In genomic region chr9:107984754-107985055, GRCm38 (mm10) we compare ENCODE assay signal across 11 mouse cellular contexts. TPM values are rescaled to one million over a fixed set of nuclear protein-coding genes. Genes with fewer than 3 reads are reported as not detected.
DNase-seq lines count a peak whose midpoint lies in the region; ATAC-seq lines count a peak whose summit lies in the region.
"Had no signal": no experiment of that assay in that cellular context is flagged by ENCODE, and none has a peak within 500 bp of the region (broad histone marks: within the 10 kb centered on the region; RNA-seq: fewer than 3 reads in every experiment).

No protein-coding gene starts in this region.

- intact Hi-C loops in gastrocnemius, postnatal 36 days (cut with DNase I) = no loop called here
- intact Hi-C loops in left cerebral cortex, postnatal 14 days (cut with DNase I) = no loop called here

- H3K4me1 ChIP-seq in heart, embryonic 11.5 days (ENCODE audit: control insufficient read depth, insufficient read depth, low read length) = peaks cover 60% of the 10 kb centered on the region
- H3K4me1 ChIP-seq in brown adipose tissue, adult 24 weeks (ENCODE audit: control insufficient read depth, insufficient read depth, insufficient read length, low read length) = peaks cover 18% of the 10 kb centered on the region
- H3K4me1 ChIP-seq in hindbrain, embryonic 11.5 days (replicated peaks; ENCODE audit: control insufficient read depth, insufficient read depth, low read length) = peaks cover 2% of the 10 kb centered on the region; the same call in 1 of the 2 replicates
- H3K4me1 ChIP-seq in midbrain, embryonic 11.5 days (ENCODE audit: control insufficient read depth, insufficient read depth, low read length) = peaks cover 6% of the 10 kb centered on the region

- peaks cover 4% of the 10 kb centered on the region; the same call in 1 of the 2 replicates for H3K36me3 ChIP-seq in heart, embryonic 11.5 days (ENCODE audit: control insufficient read depth, insufficient read depth, low read length)
- no peaks in the 10 kb centered on the region for H3K36me3 ChIP-seq in hindbrain, embryonic 11.5 days (ENCODE audit: control insufficient read depth, insufficient read depth, low read length)
- H3K36me3 ChIP-seq in midbrain, embryonic 11.5 days (ENCODE audit: control insufficient read depth, insufficient read depth, low read length) = no peaks in the 10 kb centered on the region

- no peaks in the 10 kb centered on the region for H3K27me3 ChIP-seq in heart, embryonic 11.5 days (ENCODE audit: control insufficient read depth, insufficient read depth, low read length)
- peaks cover 7% of the 10 kb centered on the region for H3K27me3 ChIP-seq in hindbrain, embryonic 11.5 days (ENCODE audit: control insufficient read depth, insufficient read depth, low read length)
- H3K27me3 ChIP-seq in midbrain, embryonic 11.5 days (ENCODE audit: control insufficient read depth, insufficient read depth, low read length) = peaks cover 10% of the 10 kb centered on the region

- peak overlapping the region; percentile 59 for H3K4me3 ChIP-seq in heart, embryonic 11.5 days (ENCODE audit: low read depth, low read length)
- H3K4me3 ChIP-seq in brown adipose tissue, adult 24 weeks (ENCODE audit: insufficient read depth, low read depth, low read length) = peak overlapping the region; percentile 93
- H3K4me3 ChIP-seq in hindbrain, embryonic 11.5 days (ENCODE audit: low read depth, low read length) = peak overlapping the region; percentile 64
- peak overlapping the region; percentile 60 for H3K4me3 ChIP-seq in midbrain, embryonic 11.5 days (ENCODE audit: low read depth, low read length)

- H3K9me3 ChIP-seq in heart, embryonic 11.5 days (replicated peaks; ENCODE audit: control insufficient read depth, low read length) = no peaks in the 10 kb centered on the region
- H3K9me3 ChIP-seq in hindbrain, embryonic 11.5 days (ENCODE audit: control insufficient read depth, low read length) = no peaks in the 10 kb centered on the region
- H3K9me3 ChIP-seq in midbrain, embryonic 11.5 days (ENCODE audit: control insufficient read depth, low read length) = no peaks in the 10 kb centered on the region

- WGBS in heart, embryonic 11.5 days (ENCODE audit: insufficient replicate concordance) = 40% methylated on average over 9 of the region's 9 CpGs
- WGBS in hindbrain, embryonic 11.5 days = 50% methylated on average over 9 of the region's 9 CpGs
- WGBS in midbrain, embryonic 11.5 days = 63% methylated on average over 9 of the region's 9 CpGs

- peak overlapping the region; percentile 100 for H3K27ac ChIP-seq in heart, embryonic 11.5 days (ENCODE audit: low read depth, low read length)
- peak overlapping the region; percentile 100 for H3K27ac ChIP-seq in brown adipose tissue, adult 24 weeks (replicated peaks; ENCODE audit: low read depth, low read length)
- peak overlapping the region; percentile 62; the same call in 1 of the 2 replicates for H3K27ac ChIP-seq in hindbrain, embryonic 11.5 days (ENCODE audit: low read depth, low read length)
- no peak overlapping the region for H3K27ac ChIP-seq in midbrain, embryonic 11.5 days (ENCODE audit: low read depth, low read length)

- peak overlapping the region; percentile 86 for H3K9ac ChIP-seq in heart, embryonic 11.5 days (ENCODE audit: low read depth, low read length)
- no peak overlapping the region; the same call in 1 of the 2 replicates for H3K9ac ChIP-seq in hindbrain, embryonic 11.5 days (ENCODE audit: low read depth, low read length)
- H3K9ac ChIP-seq in midbrain, embryonic 11.5 days (ENCODE audit: low read length) = peak overlapping the region; percentile 60

- no peak for ATAC-seq in heart, embryonic 11.5 days (replicated peaks; ENCODE audit: insufficient number of reproducible peaks, low FRiP score, low TSS enrichment)
- ATAC-seq in hindbrain, embryonic 11.5 days (ENCODE audit: low FRiP score) = no peak
- no peak for ATAC-seq in midbrain, embryonic 11.5 days (ENCODE audit: low FRiP score)

- H3K4me2 ChIP-seq in heart, embryonic 11.5 days = peak overlapping the region; percentile 67
- H3K4me2 ChIP-seq in hindbrain, embryonic 11.5 days (replicated peaks; ENCODE audit: low read depth, low read length) = peak overlapping the region; percentile 89
- peak overlapping the region; percentile 88 for H3K4me2 ChIP-seq in midbrain, embryonic 11.5 days

- no peak for DNase-seq in heart, postnatal 4 days
- no peak for DNase-seq in hindbrain, embryonic 11.5 days (ENCODE audit: low spot score)
- DNase-seq in midbrain, embryonic 11.5 days (ENCODE audit: low spot score, missing footprints) = no peak
- no peak for DNase-seq in cerebellum, postnatal 14 days
- no peak for DNase-seq in gastrocnemius, postnatal 36 days
- no peak for DNase-seq in left cerebral cortex, postnatal 14 days (ENCODE audit: low spot score in 2 of 2)

RNA-seq across cellular contexts. Expression of gene Inka1, which starts 1.0 kb away (rescaled TPM):
- polyA plus RNA-seq in heart, embryonic 11.5 days (2014; fragmentation: Nextera tagmentation; extraction: Ambion mirVana) = 66.6 and 66.8 TPM in 2 replicates
- total RNA-seq in heart, postnatal 4 days (2021) = 10 to 100 TPM; 24.8 to 27.7 TPM
- 5.1 and 5.5 TPM in 2 replicates for polyA plus RNA-seq in brown adipose tissue, adult 24 weeks (2012; ENCODE audit: insufficient read depth, insufficient read length, missing spikeins)
- polyA plus RNA-seq in hindbrain, embryonic 11.5 days (2014; fragmentation: Nextera tagmentation; extraction: Ambion mirVana) = 56.4 and 61.9 TPM in 2 replicates
- polyA plus RNA-seq in midbrain, embryonic 11.5 days (2014; fragmentation: Nextera tagmentation; extraction: Ambion mirVana) = 20.7 and 25.3 TPM in 2 replicates
- 1 to 10 TPM; 1.6 to 2.8 TPM for total RNA-seq in gastrocnemius, postnatal 36 days (2021)
- total RNA-seq in left cerebral cortex, postnatal 14 days (2021) = 1 to 10 TPM; 2.7 to 3.1 TPM

RNA-seq across cellular contexts. Expression of gene Gm20661, which starts 1.8 kb away (rescaled TPM):
- 3.2 and 4.0 TPM in 2 replicates for polyA plus RNA-seq in heart, embryonic 11.5 days (2014; fragmentation: Nextera tagmentation; extraction: Ambion mirVana)
- 1 to 10 TPM in 1 of 2 experiments, under 1 TPM in 1; 0.72 to 1.2 TPM for total RNA-seq in heart, postnatal 4 days (2021)
- polyA plus RNA-seq in brown adipose tissue, adult 24 weeks (2012; ENCODE audit: insufficient read depth, insufficient read length, missing spikeins) = not detected in 2 replicates
- 1.8 and 1.9 TPM in 2 replicates for polyA plus RNA-seq in hindbrain, embryonic 11.5 days (2014; fragmentation: Nextera tagmentation; extraction: Ambion mirVana)
- polyA plus RNA-seq in midbrain, embryonic 11.5 days (2014; fragmentation: Nextera tagmentation; extraction: Ambion mirVana) = 0.74 and 1.2 TPM in 2 replicates
- total RNA-seq in gastrocnemius, postnatal 36 days (2021) = not detected
- under 1 TPM in 1 of 2 experiments, not detected in 1; 0.79 TPM for total RNA-seq in left cerebral cortex, postnatal 14 days (2021)
- total RNA-seq: common myeloid progenitor, adult 5-6 weeks had no signal
- polyA plus RNA-seq: C2C12 had no signal

RNA-seq across cellular contexts. Expression of gene Cdhr4, which starts 7.6 kb away (rescaled TPM):
- polyA plus RNA-seq in heart, embryonic 11.5 days (2014; fragmentation: Nextera tagmentation; extraction: Ambion mirVana) = 7.0 and 10.2 TPM in 2 replicates
- 1 to 10 TPM; 1.4 to 2.1 TPM for total RNA-seq in heart, postnatal 4 days (2021)
- polyA plus RNA-seq in brown adipose tissue, adult 24 weeks (2012; ENCODE audit: insufficient read depth, insufficient read length, missing spikeins) = not detected in 2 replicates
- polyA plus RNA-seq in hindbrain, embryonic 11.5 days (2014; fragmentation: Nextera tagmentation; extraction: Ambion mirVana) = 2.9 and 3.3 TPM in 2 replicates
- 2.2 and 3.3 TPM in 2 replicates for polyA plus RNA-seq in midbrain, embryonic 11.5 days (2014; fragmentation: Nextera tagmentation; extraction: Ambion mirVana)
- under 1 TPM in 1 of 2 experiments, not detected in 1; 0.17 TPM for total RNA-seq in gastrocnemius, postnatal 36 days (2021)
- total RNA-seq in left cerebral cortex, postnatal 14 days (2021) = 1 to 10 TPM; 1.7 to 1.9 TPM
- polyA plus RNA-seq: C2C12 had no signal

RNA-seq across cellular contexts. Expression of gene Uba7, which starts 9.4 kb away (rescaled TPM):
- 43.9 and 47.8 TPM in 2 replicates for polyA plus RNA-seq in heart, embryonic 11.5 days (2014; fragmentation: Nextera tagmentation; extraction: Ambion mirVana)
- total RNA-seq in heart, postnatal 4 days (2021) = 10 to 100 TPM; 13.6 to 13.9 TPM
- 7.0 and 13.8 TPM in 2 replicates for polyA plus RNA-seq in brown adipose tissue, adult 24 weeks (2012; ENCODE audit: insufficient read depth, insufficient read length, missing spikeins)
- 7.4 and 12.4 TPM in 2 replicates for polyA plus RNA-seq in hindbrain, embryonic 11.5 days (2014; fragmentation: Nextera tagmentation; extraction: Ambion mirVana)
- 5.5 and 7.5 TPM in 2 replicates for polyA plus RNA-seq in midbrain, embryonic 11.5 days (2014; fragmentation: Nextera tagmentation; extraction: Ambion mirVana)
- total RNA-seq in gastrocnemius, postnatal 36 days (2021) = 1 to 10 TPM; 2.7 to 3.3 TPM
- 1 to 10 TPM; 3.6 to 4.2 TPM for total RNA-seq in left cerebral cortex, postnatal 14 days (2021)

RNA-seq across cellular contexts. Expression of gene Gm20662, which starts 11.4 kb away (rescaled TPM):
- 0.52 and 0.90 TPM in 2 replicates for polyA plus RNA-seq in heart, embryonic 11.5 days (2014; fragmentation: Nextera tagmentation; extraction: Ambion mirVana)
- 1 to 10 TPM in 1 of 2 experiments, under 1 TPM in 1; 0.17 to 1.6 TPM for total RNA-seq in heart, postnatal 4 days (2021)
- polyA plus RNA-seq in brown adipose tissue, adult 24 weeks (2012; ENCODE audit: insufficient read depth, insufficient read length, missing spikeins) = not detected in 2 replicates
- 0.10 and 0.14 TPM in 2 replicates for polyA plus RNA-seq in hindbrain, embryonic 11.5 days (2014; fragmentation: Nextera tagmentation; extraction: Ambion mirVana)
- polyA plus RNA-seq in midbrain, embryonic 11.5 days (2014; fragmentation: Nextera tagmentation; extraction: Ambion mirVana) = 0.82 TPM in 1 of 2 replicates, not detected in the other
- total RNA-seq in gastrocnemius, postnatal 36 days (2021) = not detected
- total RNA-seq in left cerebral cortex, postnatal 14 days (2021) = 1 to 10 TPM; 2.1 to 3.2 TPM
- total RNA-seq: common myeloid progenitor, adult 5-6 weeks; megakaryocyte-erythroid progenitor cell, adult 5-6 weeks had no signal
